Mouse (Mus musculus): ENCODE results near the gene Entpd4b.
"Not testable (repeated sequence)": the region's sequence is repeated elsewhere in the genome, so short reads cannot be mapped to it uniquely, and the experiment has no call there.

The Entpd4b gene

DNA sequence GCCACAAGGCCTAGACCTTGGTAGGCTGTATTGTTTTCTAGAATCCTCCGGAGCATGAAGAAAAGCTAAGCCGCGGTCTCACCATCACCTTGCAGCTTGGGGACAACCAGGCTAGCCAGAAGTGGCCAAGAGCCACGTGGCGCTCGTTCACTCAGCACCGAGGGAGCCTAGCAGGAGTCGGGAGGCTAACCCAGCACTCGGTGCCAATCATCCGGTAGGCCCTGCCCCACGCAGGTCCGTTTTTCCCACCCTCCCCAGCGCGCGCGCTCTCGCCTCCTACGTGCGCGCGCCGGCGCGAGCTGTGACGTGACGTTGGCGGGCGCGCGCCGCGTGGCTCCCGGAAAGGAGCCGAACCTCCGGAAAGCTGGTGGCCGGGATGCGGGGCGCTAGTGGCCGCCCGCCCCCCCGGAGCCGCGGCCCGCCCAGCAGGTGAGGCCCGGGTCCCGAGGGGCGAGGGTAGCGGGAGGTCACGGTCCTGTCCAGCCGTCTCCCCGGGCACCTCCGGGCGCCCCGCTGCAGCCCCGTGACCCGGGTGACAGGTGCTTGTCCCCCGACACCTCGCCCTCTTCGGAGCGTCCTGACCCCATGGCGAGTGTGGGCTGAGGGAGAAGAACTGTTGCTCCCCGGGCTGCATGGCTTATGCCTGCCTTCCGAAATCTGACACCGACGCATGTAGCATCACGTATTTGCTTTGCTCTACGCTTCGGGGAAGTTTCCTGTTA, at the start of gene Entpd4b:
Entpd4b (plus strand) TSS at position 315 of the 722 bp plus-strand sequence.
- DNase-seq (ENCODE audit: low spot score), result not testable (repeated sequence)

DNA sequence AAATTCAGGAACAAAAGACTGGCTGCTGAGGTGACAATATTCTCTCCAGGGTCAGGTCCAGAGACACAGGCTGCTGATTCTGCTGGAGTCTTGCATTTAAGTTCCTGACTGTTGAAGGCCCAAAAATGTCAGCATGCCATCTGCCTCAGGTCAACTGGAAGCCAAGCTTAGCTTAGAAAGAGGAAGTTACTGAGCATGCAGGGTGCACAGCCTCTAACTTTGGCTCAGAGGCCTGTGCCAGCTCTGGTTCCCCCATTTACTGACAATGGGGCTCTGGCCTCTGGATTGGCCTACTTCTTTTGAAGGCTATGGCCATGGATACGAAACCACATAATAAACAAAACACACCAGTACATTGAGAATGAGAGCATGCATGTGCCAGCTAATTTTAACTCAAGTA, 48.2 kb upstream of the Entpd4b start:
- not testable (repeated sequence) for DNase-seq (ENCODE audit: low spot score)

DNA sequence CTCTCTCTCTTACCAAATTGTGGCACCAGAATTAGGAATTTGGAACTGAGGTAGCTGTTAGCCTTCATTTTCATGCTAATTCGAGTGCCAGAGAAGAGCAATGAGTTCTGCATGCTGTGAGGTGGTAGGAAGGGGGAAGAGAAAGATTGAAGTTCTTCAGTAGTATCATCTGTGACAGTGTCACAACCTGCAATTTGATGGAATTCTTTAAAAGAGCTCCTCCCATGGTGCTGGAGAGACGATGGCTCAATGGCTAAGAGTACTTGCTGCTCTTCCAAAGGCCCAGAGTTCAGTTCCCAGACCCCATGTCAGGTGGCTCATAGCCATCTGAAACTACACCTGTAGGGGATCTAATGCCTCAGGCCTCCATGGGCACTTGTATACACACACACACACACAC, 42.8 kb upstream of the Entpd4b start, which contains the start of gene Gm27179:
Gm27179 (minus strand) TSS at position 101 of the 400 bp plus-strand sequence.
- DNase-seq (ENCODE audit: low spot score), result not testable (repeated sequence)

DNA sequence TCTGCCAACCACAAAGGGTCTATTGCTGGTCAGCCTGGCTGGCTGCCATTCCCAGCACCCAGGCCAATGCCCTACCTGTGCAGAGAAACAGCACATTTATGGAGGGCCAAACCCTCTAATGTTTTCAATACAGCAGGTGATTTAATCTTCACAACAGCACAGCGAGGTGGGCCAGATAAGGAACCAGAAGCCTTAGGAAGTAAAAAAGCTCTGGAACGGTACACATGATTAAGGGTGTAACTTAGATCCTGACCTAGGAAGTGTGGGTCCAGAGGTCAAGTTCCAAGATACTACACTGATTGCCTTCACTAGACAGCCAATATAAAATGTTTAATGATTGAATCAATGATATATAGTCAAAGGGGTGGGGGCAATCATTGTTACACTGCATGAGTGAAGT, 34.4 kb upstream of the Entpd4b start:
- not testable (repeated sequence) for DNase-seq (ENCODE audit: low spot score)

DNA sequence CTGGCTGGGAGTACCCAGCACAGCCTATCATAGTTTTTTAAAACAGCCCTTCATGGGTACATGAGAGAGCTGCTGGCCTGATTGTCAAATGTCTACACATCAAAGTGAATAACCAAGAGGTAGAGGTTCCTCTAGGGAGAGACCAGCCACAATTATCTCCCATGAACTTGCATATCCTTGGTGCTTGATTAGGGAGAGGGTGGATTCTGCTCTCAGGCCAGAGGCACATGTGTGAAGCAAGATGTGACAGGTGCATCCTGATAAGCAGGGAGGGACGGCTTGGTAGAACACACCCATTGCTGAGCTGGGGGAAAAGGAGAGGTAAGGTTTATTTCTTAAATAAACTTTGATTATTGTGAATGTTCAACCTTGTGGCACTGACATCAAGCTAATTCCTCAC, 32.2 kb upstream of the Entpd4b start:
- DNase-seq (ENCODE audit: low spot score), result not testable (repeated sequence)

DNA sequence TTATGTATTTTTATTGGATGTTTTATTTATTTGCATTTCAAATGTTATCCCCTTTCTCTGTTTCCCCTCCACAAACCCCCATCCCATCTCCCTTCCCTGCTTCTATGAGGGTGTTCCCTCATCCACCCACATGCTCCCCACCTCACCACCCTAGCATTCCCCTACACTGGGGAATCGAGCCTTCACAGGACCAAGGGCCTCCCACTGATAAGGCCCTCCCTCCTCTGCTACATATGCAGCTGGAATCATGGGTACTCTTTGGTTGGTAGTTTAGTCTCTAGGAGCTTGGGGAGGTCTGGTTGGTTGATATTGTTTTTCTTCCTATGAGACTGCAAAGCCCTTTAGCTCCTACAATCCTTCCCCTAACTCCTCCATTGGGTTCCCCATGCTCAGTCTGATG, 29.0 kb upstream of the Entpd4b start:
- DNase-seq (ENCODE audit: low spot score), result not testable (repeated sequence)

DNA sequence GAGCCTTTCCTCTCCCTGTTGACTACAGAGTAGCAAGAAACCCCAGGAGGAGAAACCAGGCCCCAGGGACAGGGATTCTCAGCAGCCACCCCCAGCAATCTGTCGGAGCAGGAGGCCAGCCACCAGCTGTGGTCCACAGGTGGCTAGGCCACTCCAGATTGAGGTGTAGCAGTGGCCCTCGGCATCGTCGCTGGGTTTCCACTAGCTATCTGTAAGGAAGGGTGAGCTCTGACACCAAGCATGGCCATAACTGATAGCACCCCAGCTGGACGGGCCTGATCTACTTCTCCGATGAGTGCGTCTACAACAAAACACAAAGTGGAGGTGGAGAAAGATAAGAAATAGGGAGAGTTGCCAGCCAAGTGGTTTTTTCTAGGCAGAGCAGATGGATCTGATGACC, 18.7 kb upstream of the Entpd4b start:
- not testable (repeated sequence) for DNase-seq (ENCODE audit: low spot score)

DNA sequence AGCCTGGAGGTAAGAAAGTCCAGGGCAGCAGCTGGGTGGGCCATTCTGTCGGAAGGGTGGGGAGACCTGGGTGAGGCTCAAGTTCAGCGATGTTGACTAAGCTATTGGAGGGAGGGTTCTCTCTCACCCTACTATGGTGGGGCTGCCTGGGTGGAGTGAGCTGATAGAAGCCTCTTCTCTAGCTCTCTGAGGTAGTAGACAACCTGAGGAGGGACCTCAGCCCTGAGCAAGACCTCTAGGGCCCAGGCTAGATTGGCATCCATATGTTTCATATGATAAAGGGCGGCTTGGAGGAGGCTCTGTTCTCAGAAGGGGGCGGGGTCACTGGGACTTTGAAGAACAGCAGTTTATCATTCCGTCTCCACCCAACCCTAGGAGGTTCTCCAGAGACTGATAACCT, 15.1 kb upstream of the Entpd4b start:
- not testable (repeated sequence) for DNase-seq (ENCODE audit: low spot score)

DNA sequence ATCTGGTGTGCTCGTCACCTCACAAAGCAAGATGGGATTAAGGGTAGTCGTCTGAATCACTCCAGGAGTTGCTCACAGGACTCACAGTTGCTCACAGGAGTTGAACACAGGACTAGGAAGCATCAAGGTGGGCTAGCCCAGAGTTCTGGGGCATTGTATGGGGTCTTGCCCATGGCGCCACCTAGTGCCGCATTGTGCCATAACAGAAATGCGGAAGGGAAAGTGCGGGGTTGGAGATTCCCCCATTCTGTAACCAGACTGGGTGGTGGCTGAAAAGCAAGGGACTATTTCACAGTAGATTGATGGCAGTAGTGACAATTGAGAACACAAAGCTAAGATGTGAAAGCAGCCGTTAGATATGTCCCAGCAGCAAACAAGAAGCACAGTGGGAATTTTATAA, 12.5 kb upstream of the Entpd4b start:
- not testable (repeated sequence) for DNase-seq (ENCODE audit: low spot score)

DNA sequence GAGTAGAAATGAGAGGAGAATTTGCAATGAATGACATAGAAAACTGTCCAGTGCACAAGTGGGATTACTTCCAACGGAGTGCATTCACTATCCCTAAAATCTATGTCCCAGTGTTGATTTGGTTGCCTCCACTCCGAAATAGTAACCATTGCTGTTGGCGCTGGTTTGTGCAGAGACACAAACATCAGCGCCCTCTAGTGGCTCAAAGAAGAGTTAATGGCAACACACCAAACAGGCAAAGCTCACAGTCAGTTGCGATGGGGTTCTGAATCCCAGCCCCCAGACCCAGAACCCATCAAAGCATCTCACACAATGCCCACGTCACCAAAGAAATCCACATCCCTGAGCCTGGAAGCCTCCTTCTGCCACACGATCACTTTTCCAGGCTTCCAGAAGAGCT, 11.2 kb upstream of the Entpd4b start:
- not testable (repeated sequence) for DNase-seq (ENCODE audit: low spot score)

DNA sequence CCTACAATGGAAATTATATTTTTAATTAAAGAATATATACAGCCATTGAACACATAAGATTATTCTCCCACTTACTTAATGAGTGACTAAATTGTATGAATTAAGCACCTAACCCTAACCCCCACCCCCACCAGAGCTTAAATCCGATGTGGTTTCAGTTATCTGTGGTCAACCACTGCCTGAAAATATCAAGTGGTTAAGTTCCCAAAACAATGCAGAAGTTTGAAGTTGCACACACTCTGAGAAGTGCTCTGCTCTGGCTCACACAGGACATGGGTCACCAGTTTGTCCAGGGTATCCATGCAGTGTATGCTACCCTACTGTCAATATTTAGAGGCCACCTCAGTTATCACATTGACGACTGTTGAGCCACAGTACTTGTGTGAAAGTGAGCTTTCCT, 10.2 kb upstream of the Entpd4b start:
- not testable (repeated sequence) for DNase-seq (ENCODE audit: low spot score)

DNA sequence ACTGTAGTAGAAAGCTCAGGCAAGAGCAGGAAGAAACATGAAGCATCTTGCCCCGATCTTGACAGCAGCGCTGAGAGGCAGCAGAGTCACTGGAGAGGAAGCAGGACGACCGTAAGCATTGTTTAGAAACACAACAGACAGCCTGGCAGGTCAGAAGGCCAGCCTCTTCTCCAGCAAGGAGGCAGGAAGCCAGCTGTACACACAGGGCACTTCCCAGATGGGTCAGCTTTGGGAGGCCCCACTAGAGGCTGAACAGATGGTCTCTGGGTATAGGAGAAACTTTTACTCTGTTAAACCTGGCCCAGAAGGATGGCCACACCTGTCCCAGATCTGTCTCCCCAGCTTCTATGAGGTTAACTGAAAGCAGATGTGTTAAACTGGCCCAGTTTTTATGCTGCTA, 7.9 kb upstream of the Entpd4b start:
- DNase-seq (ENCODE audit: low spot score), result not testable (repeated sequence)

DNA sequence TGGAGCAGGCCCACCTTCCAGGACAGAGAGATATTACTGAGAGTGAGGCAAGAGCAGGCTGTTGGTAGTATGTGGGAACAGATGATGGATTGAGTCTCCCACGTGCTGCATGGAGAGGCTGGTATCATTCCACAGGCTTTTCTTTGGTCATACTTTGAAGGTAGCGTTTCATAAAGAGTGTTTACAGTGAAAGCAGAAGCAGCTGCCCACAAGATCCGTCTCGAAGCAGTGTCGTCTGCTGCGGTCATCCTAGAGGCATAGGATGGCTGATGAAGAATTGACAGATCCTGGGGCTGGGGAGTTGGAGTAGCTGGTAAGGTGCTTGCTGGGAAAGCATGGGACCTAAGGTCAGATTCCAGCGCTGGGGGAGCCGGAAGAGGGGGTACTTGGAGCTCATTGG, 1.6 kb downstream of the Entpd4b start:
- DNase-seq (ENCODE audit: low spot score), result not testable (repeated sequence)

DNA sequence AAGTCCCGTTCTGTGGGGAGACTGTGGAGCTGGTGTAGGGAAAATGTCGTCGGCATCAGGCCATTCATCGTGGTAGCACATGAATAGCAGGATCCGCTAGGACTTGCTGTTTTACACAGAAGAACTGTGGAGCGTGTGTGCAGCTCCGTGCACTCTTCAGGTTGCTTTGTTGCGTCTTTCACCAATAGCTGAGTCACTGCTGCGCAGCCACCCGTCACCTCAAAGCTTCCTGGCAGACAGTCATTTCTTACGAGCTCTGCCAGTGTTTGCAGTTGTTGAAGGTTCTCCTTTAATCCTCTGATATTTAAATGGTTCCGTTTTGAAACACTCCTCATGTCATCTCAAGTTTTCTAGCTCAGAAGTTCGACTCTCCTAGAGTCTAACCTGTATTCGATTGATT, 2.3 kb downstream of the Entpd4b start:
- DNase-seq (ENCODE audit: low spot score), result not testable (repeated sequence)

Measured in testis, postnatal 14 days (tissue).